In genomic region chr2:180069770-180070480, GRCm38 (mm10) we compare ENCODE assay signal across 9 mouse cellular contexts. TPM values are rescaled to one million over a fixed set of nuclear protein-coding genes. Genes with fewer than 3 reads are reported as not detected.
DNase-seq lines count a peak whose midpoint lies in the region; ATAC-seq lines count a peak whose summit lies in the region.
"Had no signal": no experiment of that assay in that cellular context is flagged by ENCODE, and none has a peak within 500 bp of the region (broad histone marks: within the 10 kb centered on the region; RNA-seq: fewer than 3 reads in every experiment).

No protein-coding gene starts in this region.

- peak overlapping the region; percentile 67 for H3K27ac ChIP-seq in kidney, embryonic 14.5 days (ENCODE audit: low read depth, low read length)
- H3K27ac ChIP-seq in embryonic facial prominence, embryonic 12.5 days = peak overlapping the region; percentile 79
- H3K27ac ChIP-seq in hindbrain, embryonic 16.5 days (ENCODE audit: low read depth, low read length) = peak overlapping the region; percentile 94
- H3K27ac ChIP-seq in midbrain, embryonic 14.5 days (replicated peaks; ENCODE audit: low read depth, low read length) = peak overlapping the region; percentile 89

- peaks cover 12% of the 10 kb centered on the region for H3K36me3 ChIP-seq in kidney, embryonic 14.5 days (ENCODE audit: control insufficient read depth, insufficient read depth, low read length)
- H3K36me3 ChIP-seq in embryonic facial prominence, embryonic 12.5 days = peaks cover 14% of the 10 kb centered on the region
- H3K36me3 ChIP-seq in hindbrain, embryonic 16.5 days (ENCODE audit: control insufficient read depth, insufficient read depth, low read length) = peaks cover 18% of the 10 kb centered on the region
- H3K36me3 ChIP-seq in midbrain, embryonic 14.5 days (ENCODE audit: control insufficient read depth, insufficient read depth, low read length) = peaks cover 22% of the 10 kb centered on the region

- no peaks in the 10 kb centered on the region for H3K27me3 ChIP-seq in kidney, embryonic 14.5 days (ENCODE audit: control insufficient read depth, insufficient read depth, low read length)
- no peaks in the 10 kb centered on the region for H3K27me3 ChIP-seq in embryonic facial prominence, embryonic 12.5 days
- no peaks in the 10 kb centered on the region for H3K27me3 ChIP-seq in hindbrain, embryonic 16.5 days (replicated peaks; ENCODE audit: control insufficient read depth, insufficient read depth, low read length)
- no peaks in the 10 kb centered on the region for H3K27me3 ChIP-seq in midbrain, embryonic 14.5 days (ENCODE audit: control insufficient read depth, insufficient read depth, low read length)
- H3K27me3 ChIP-seq: Patski had no signal

- H3K4me1 ChIP-seq in kidney, embryonic 14.5 days (ENCODE audit: control insufficient read depth, insufficient read depth, low read length) = peaks cover 7% of the 10 kb centered on the region
- peaks cover 9% of the 10 kb centered on the region for H3K4me1 ChIP-seq in embryonic facial prominence, embryonic 12.5 days
- peaks cover 14% of the 10 kb centered on the region for H3K4me1 ChIP-seq in hindbrain, embryonic 16.5 days (ENCODE audit: control insufficient read depth, insufficient read depth, low read depth, low read length)
- 0 out of 2 replicates have a peak, but pooled peaks cover 8% of the 10 kb centered on the region for H3K4me1 ChIP-seq in midbrain, embryonic 14.5 days (ENCODE audit: control insufficient read depth, insufficient read depth, low read length)

- peak overlapping the region; percentile 71 for H3K9ac ChIP-seq in kidney, embryonic 14.5 days (ENCODE audit: low read depth, low read length)
- peak overlapping the region; percentile 70 for H3K9ac ChIP-seq in embryonic facial prominence, embryonic 12.5 days
- peak overlapping the region; percentile 88 for H3K9ac ChIP-seq in hindbrain, embryonic 16.5 days (ENCODE audit: low read depth, low read length)
- peak overlapping the region; percentile 80 for H3K9ac ChIP-seq in midbrain, embryonic 14.5 days (replicated peaks; ENCODE audit: low read length)

- ATAC-seq in kidney, embryonic 14.5 days (ENCODE audit: low FRiP score, low TSS enrichment) = peak; percentile 72
- peak; percentile 47; the same call in 1 of the 2 replicates for ATAC-seq in embryonic facial prominence, embryonic 12.5 days (ENCODE audit: insufficient number of reproducible peaks, insufficient read depth, low FRiP score, low TSS enrichment)
- no peak; the same call in 1 of the 2 replicates for ATAC-seq in hindbrain, embryonic 16.5 days
- no peak for ATAC-seq in midbrain, embryonic 14.5 days (ENCODE audit: low FRiP score, low TSS enrichment)

- H3K9me3 ChIP-seq in kidney, embryonic 14.5 days (ENCODE audit: control insufficient read depth, low read length) = no peaks in the 10 kb centered on the region
- H3K9me3 ChIP-seq in embryonic facial prominence, embryonic 12.5 days = no peaks in the 10 kb centered on the region
- H3K9me3 ChIP-seq in hindbrain, embryonic 16.5 days (ENCODE audit: control insufficient read depth, low read length) = no peaks in the 10 kb centered on the region
- H3K9me3 ChIP-seq in midbrain, embryonic 14.5 days (ENCODE audit: control insufficient read depth, low read length) = no peaks in the 10 kb centered on the region

- DNase-seq in kidney, postnatal 14 days = no peak
- DNase-seq in midbrain, embryonic 14.5 days = no peak
- DNase-seq in urinary bladder, adult 18-20 months (ENCODE audit: low spot score in 2 of 2) = no peak
- no peak for DNase-seq in left cerebral cortex, postnatal 25 days (ENCODE audit: low spot score in 2 of 2)
- no peak for DNase-seq in cerebellum, postnatal 25 days

- peak overlapping the region; percentile 68 for H3K4me3 ChIP-seq in kidney, embryonic 14.5 days (ENCODE audit: low read length)
- peak overlapping the region; percentile 73 for H3K4me3 ChIP-seq in embryonic facial prominence, embryonic 12.5 days
- H3K4me3 ChIP-seq in hindbrain, embryonic 16.5 days (ENCODE audit: low read length) = peak overlapping the region; percentile 75
- H3K4me3 ChIP-seq in midbrain, embryonic 14.5 days (replicated peaks; ENCODE audit: low read depth, low read length) = peak overlapping the region; percentile 65

- peak overlapping the region; percentile 86 for H3K4me2 ChIP-seq in kidney, embryonic 14.5 days (replicated peaks; ENCODE audit: low read depth, low read length)
- peak overlapping the region; percentile 90 for H3K4me2 ChIP-seq in embryonic facial prominence, embryonic 12.5 days (replicated peaks)
- peak overlapping the region; percentile 95 for H3K4me2 ChIP-seq in hindbrain, embryonic 16.5 days (ENCODE audit: low read length)
- H3K4me2 ChIP-seq in midbrain, embryonic 14.5 days (ENCODE audit: low read length) = peak overlapping the region; percentile 91

- intact Hi-C loops in left cerebral cortex, postnatal 25 days (cut with DNase I) = loop anchor here (2.0 to 10.0 kb wide), 2 partner anchors 49 to 185 kb away; partner anchors contain the start of genes Osbpl2 and Rps21

- 34% methylated on average over 20 of the region's 20 CpGs for WGBS in kidney, embryonic 14.5 days
- 31% methylated on average over 20 of the region's 20 CpGs for WGBS in embryonic facial prominence, embryonic 12.5 days
- 37% methylated on average over 20 of the region's 20 CpGs for WGBS in hindbrain, embryonic 16.5 days
- WGBS in midbrain, embryonic 14.5 days = 35% methylated on average over 20 of the region's 20 CpGs

RNA-seq across cellular contexts. Expression of gene Mtg2, which starts 0.5 kb away (rescaled TPM):
- polyA plus RNA-seq in kidney, embryonic 14.5 days (2014; fragmentation: Nextera tagmentation; extraction: Ambion mirVana) = 24.6 and 28.6 TPM in 2 replicates
- 29.0 and 30.4 TPM in 2 replicates for polyA plus RNA-seq in embryonic facial prominence, embryonic 12.5 days (2016; fragmentation: Nextera tagmentation; extraction: Ambion mirVana)
- 33.1 and 33.2 TPM in 2 replicates for polyA plus RNA-seq in hindbrain, embryonic 16.5 days (2015; fragmentation: Nextera tagmentation; extraction: Ambion mirVana)
- polyA plus RNA-seq in midbrain, embryonic 14.5 days (2014; fragmentation: Nextera tagmentation; extraction: Ambion mirVana) = 32.2 and 35.4 TPM in 2 replicates
- total RNA-seq in left cerebral cortex, postnatal 25 days (2021) = 10 to 100 TPM; 14.9 to 19.2 TPM

RNA-seq across cellular contexts. Expression of gene Ss18l1, which starts 27.6 kb away (rescaled TPM):
- polyA plus RNA-seq in kidney, embryonic 14.5 days (2014; fragmentation: Nextera tagmentation; extraction: Ambion mirVana) = 3.5 and 6.9 TPM in 2 replicates
- polyA plus RNA-seq in embryonic facial prominence, embryonic 12.5 days (2016; fragmentation: Nextera tagmentation; extraction: Ambion mirVana) = 10.0 and 10.8 TPM in 2 replicates
- 53.0 and 61.1 TPM in 2 replicates for polyA plus RNA-seq in hindbrain, embryonic 16.5 days (2015; fragmentation: Nextera tagmentation; extraction: Ambion mirVana)
- 61.4 and 62.7 TPM in 2 replicates for polyA plus RNA-seq in midbrain, embryonic 14.5 days (2014; fragmentation: Nextera tagmentation; extraction: Ambion mirVana)
- total RNA-seq in left cerebral cortex, postnatal 25 days (2021) = 10 to 100 TPM; 34.8 to 36.0 TPM

RNA-seq across cellular contexts. Expression of gene Psma7, which starts 27.7 kb away (rescaled TPM):
- polyA plus RNA-seq in kidney, embryonic 14.5 days (2014; fragmentation: Nextera tagmentation; extraction: Ambion mirVana) = 713 and 771 TPM in 2 replicates
- 618 and 631 TPM in 2 replicates for polyA plus RNA-seq in embryonic facial prominence, embryonic 12.5 days (2016; fragmentation: Nextera tagmentation; extraction: Ambion mirVana)
- 514 and 534 TPM in 2 replicates for polyA plus RNA-seq in hindbrain, embryonic 16.5 days (2015; fragmentation: Nextera tagmentation; extraction: Ambion mirVana)
- 579 and 610 TPM in 2 replicates for polyA plus RNA-seq in midbrain, embryonic 14.5 days (2014; fragmentation: Nextera tagmentation; extraction: Ambion mirVana)
- total RNA-seq in left cerebral cortex, postnatal 25 days (2021) = 100 to 1,000 TPM; 164 to 168 TPM

RNA-seq across cellular contexts. Expression of gene Hrh3, which starts 34.4 kb away (rescaled TPM):
- not detected in 2 replicates for polyA plus RNA-seq in kidney, embryonic 14.5 days (2014; fragmentation: Nextera tagmentation; extraction: Ambion mirVana)
- 0.20 and 0.57 TPM in 2 replicates for polyA plus RNA-seq in embryonic facial prominence, embryonic 12.5 days (2016; fragmentation: Nextera tagmentation; extraction: Ambion mirVana)
- 2.1 and 2.7 TPM in 2 replicates for polyA plus RNA-seq in hindbrain, embryonic 16.5 days (2015; fragmentation: Nextera tagmentation; extraction: Ambion mirVana)
- 2.7 and 3.8 TPM in 2 replicates for polyA plus RNA-seq in midbrain, embryonic 14.5 days (2014; fragmentation: Nextera tagmentation; extraction: Ambion mirVana)
- total RNA-seq in left cerebral cortex, postnatal 25 days (2021) = 10 to 100 TPM; 74.4 to 96.9 TPM

RNA-seq across cellular contexts. Expression of gene Lsm14b, which starts 45.1 kb away (rescaled TPM):
- polyA plus RNA-seq in kidney, embryonic 14.5 days (2014; fragmentation: Nextera tagmentation; extraction: Ambion mirVana) = 8.6 and 18.3 TPM in 2 replicates
- 13.1 and 14.9 TPM in 2 replicates for polyA plus RNA-seq in embryonic facial prominence, embryonic 12.5 days (2016; fragmentation: Nextera tagmentation; extraction: Ambion mirVana)
- 9.3 and 17.8 TPM in 2 replicates for polyA plus RNA-seq in hindbrain, embryonic 16.5 days (2015; fragmentation: Nextera tagmentation; extraction: Ambion mirVana)
- 21.2 and 35.9 TPM in 2 replicates for polyA plus RNA-seq in midbrain, embryonic 14.5 days (2014; fragmentation: Nextera tagmentation; extraction: Ambion mirVana)
- total RNA-seq in left cerebral cortex, postnatal 25 days (2021) = 100 to 1,000 TPM; 116 to 118 TPM

Comparison
In these comparisons a context has a peak if more than half of its experiments do, and no peak if none do; other contexts are left out.
1. ATAC-seq: peak in kidney, embryonic 14.5 days (single experiment) and embryonic facial prominence, embryonic 12.5 days (single experiment); none in hindbrain, embryonic 16.5 days (single experiment) and midbrain, embryonic 14.5 days (single experiment).
2. Peak in every context shown above with its lines, with median percentiles within 50 percentile points of each other: H3K27ac ChIP-seq, H3K4me2 ChIP-seq, H3K4me3 ChIP-seq and H3K9ac ChIP-seq.